Mouse (Mus musculus) stomach, embryonic 14.5 days (tissue): ENCODE data around the gene Cdc34b. TPM values are rescaled to one million over a fixed set of nuclear protein-coding genes. Genes with fewer than 3 reads are reported as not detected.

Experiments
- ATAC-seq: fragments of 200-750 bp; cut with Nextera tagmentation; 2 replicates; pipeline ENCODE4 v1.8.0; 2017; ENCODE audit warnings: low read depth, moderate TSS enrichment; ENCODE audit not compliant: insufficient number of reproducible peaks, insufficient read depth, low FRiP score
- H3K27ac ChIP-seq: fragments of 300-500 bp; sonication (generic); 2 replicates; pipeline ENCODE4 v1.5.1; 2014; ENCODE audit warnings: mild to moderate bottlenecking, low read length, moderate library complexity, mixed read lengths
- H3K27me3 ChIP-seq: fragments of 300-500 bp; sonication (generic); 2 replicates; pipeline ENCODE4 v1.6.1; 2014; ENCODE audit warnings: low read length, control low read depth, mixed read lengths; ENCODE audit not compliant: control insufficient read depth, insufficient read depth
- H3K36me3 ChIP-seq: fragments of 300-500 bp; sonication (generic); 2 replicates; pipeline ENCODE4 v1.6.1; 2014; ENCODE audit warnings: mild to moderate bottlenecking, control low read depth, low read length, moderate library complexity, mixed read lengths; ENCODE audit not compliant: control insufficient read depth, insufficient read depth
- H3K4me1 ChIP-seq: fragments of 300-500 bp; sonication (generic); 2 replicates; pipeline ENCODE4 v1.6.1; 2014; ENCODE audit warnings: low read length, control low read depth, mixed read lengths; ENCODE audit not compliant: control insufficient read depth, insufficient read depth
- H3K4me2 ChIP-seq: fragments of 300-500 bp; sonication (generic); replicated peaks from 2 replicates; pipeline ENCODE4 v1.6.1; 2014; ENCODE audit warnings: low read depth, low read length, control low read depth
- H3K4me3 ChIP-seq: fragments of 300-500 bp; sonication (generic); 2 replicates; pipeline ENCODE4 v1.5.1; 2014; ENCODE audit warnings: low read depth, low read length, control low read depth
- H3K9ac ChIP-seq: fragments of 300-500 bp; sonication (generic); replicated peaks from 2 replicates; pipeline ENCODE4 v1.6.1; 2014; ENCODE audit warnings: low read depth, mild to moderate bottlenecking, control low read depth, low read length, moderate library complexity, mixed read lengths
- H3K9me3 ChIP-seq: fragments of 300-500 bp; sonication (generic); 2 replicates; pipeline ENCODE4 v1.6.1; 2016; ENCODE audit warnings: low read depth, low read length, control low read depth; ENCODE audit not compliant: control insufficient read depth
- WGBS: fragments of 180-500 bp; shearing (Covaris S2); extraction: QIAGEN DNeasy Blood & Tissue Kit; methylation state at CpG from one replicate; pipeline ENCODE4 v1.1.7; 2014; 5-methylcytosine and 5-hydroxymethylcytosine counted together
- polyA plus RNA-seq: library from polyadenylated mRNA; unstranded; fragments of >200 nt; fragmentation: Nextera tagmentation; extraction: Ambion mirVana; gene quantifications from 2 replicates; pipeline ENCODE4 v1.2.1, GENCODE M21; 2014

The Cdc34b gene
- polyA plus RNA-seq, 1 experiment from 2014 or later: not detected

DNA sequence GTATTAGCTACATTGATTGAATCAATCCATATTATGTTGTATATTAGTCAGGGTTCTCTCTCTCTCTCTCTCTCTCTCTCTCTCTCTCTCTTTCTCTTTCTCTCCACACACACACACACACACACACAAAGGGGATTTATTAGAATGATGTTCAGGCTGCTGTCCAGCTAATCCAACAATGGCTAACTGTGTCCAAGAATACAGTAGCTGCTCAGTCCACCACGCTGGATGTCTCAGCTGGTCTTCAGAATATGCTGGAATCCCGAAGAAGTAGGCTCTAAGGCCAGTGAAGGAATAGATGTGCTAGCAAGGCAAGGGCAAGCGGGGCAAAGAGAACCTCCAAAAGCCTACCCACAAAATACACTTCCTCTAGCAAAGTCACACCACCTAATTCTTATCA is 14.3 kb upstream of the Cdc34b start:
- H3K36me3 ChIP-seq: no peaks in the 10 kb centered on the region
- no peaks in the 10 kb centered on the region for H3K27me3 ChIP-seq
- no peaks in the 10 kb centered on the region for H3K4me1 ChIP-seq
- no peak overlapping the region for H3K27ac ChIP-seq
- H3K9me3 ChIP-seq: no peaks in the 10 kb centered on the region
- H3K4me2 ChIP-seq: no peak overlapping the region
- no peak for ATAC-seq
- H3K4me3 ChIP-seq: no peak overlapping the region
- 90% methylated on average over 3 of the region's 3 CpGs for WGBS
- H3K9ac ChIP-seq: no peak overlapping the region

DNA sequence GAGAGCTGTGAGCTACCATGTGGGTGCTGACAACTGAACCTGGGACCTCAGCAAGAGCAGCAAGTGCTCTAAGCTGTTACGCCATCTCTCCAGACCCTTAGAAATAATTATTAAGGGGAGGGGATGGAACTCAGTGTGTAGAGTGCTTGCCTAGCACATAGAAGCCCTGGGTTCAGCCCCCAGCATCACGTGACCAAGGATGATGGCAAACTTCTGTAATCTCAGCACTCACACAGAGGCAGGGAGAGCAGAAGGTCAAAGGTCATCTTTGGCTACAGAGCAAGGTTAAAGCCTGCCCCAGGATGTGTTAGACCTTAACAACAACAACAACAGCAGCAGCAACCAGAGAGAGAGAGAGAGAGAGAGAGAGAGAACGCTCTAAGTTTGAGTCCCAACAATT is 13.0 kb upstream of the Cdc34b start:
- no peak overlapping the region for H3K4me3 ChIP-seq
- 80% methylated on average over 3 of the region's 3 CpGs for WGBS

DNA sequence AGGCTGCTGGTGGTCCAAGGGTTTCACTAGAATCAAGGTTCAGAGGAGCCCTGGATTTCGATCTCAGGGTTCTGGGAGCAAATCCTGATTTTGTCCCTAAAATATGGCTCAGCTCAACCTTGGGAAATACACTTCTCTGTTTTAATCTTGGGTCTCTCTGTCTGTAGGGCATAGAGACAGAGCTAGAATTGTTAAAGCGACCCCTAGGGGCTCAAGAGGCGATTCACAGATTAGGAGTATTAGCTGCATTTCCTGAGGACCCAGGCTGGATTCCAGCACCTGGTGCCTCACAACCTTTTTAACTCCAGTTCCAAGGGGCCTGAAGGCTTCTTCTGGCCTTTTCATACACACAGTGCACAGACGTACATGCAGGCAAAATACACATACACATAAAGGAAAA is 12.0 kb upstream of the Cdc34b start:
- 35% methylated on average over 4 of the region's 4 CpGs for WGBS

More for the DNA sequence above, 13.0 kb upstream of the Cdc34b start:
- Histone ChIP-seq H3K27me3 (no peaks in the 10 kb centered on the region), H3K27ac (no peak overlapping the region), H3K9me3 (no peaks in the 10 kb centered on the region), H3K4me2 (no peak overlapping the region), H3K36me3 (no peaks in the 10 kb centered on the region), H3K4me1 (no peaks in the 10 kb centered on the region), H3K9ac (no peak overlapping the region)
- no peak for ATAC-seq

DNA sequence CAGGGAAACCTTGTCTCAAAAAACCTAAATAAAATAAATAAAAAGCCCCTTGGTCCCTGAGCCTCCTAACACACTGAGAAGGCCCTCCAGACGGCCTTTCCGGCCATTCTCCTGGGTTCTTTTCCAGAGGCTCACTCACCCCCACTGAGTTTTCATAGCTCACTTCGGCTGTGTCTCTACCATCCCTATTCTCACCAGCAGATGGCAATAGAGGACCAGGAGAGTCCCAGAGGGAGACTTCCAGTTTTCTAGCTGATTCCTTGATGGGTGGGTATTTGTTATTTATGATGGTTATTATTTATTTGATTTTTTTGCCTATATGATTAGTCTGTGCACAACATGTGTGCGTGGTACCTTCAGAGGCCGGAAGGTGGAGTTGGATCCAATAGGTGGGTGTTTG is 11.3 kb upstream of the Cdc34b start:
- H3K27me3 ChIP-seq: no peaks in the 10 kb centered on the region
- H3K27ac ChIP-seq: no peak overlapping the region
- no peaks in the 10 kb centered on the region for H3K9me3 ChIP-seq
- H3K9ac ChIP-seq: no peak overlapping the region
- H3K4me2 ChIP-seq: no peak overlapping the region
- no peak overlapping the region for H3K4me3 ChIP-seq
- H3K36me3 ChIP-seq: no peaks in the 10 kb centered on the region
- no peaks in the 10 kb centered on the region for H3K4me1 ChIP-seq
- no peak; the same call in 1 of the 2 replicates for ATAC-seq
- 28% methylated on average over 5 of the region's 5 CpGs for WGBS

More for the DNA sequence above, 12.0 kb upstream of the Cdc34b start:
- Histone ChIP-seq H3K4me1 (no peaks in the 10 kb centered on the region), H3K4me2 (no peak overlapping the region), H3K9ac (no peak overlapping the region), H3K9me3 (no peaks in the 10 kb centered on the region), H3K4me3 (no peak overlapping the region), H3K36me3 (no peaks in the 10 kb centered on the region), H3K27ac (no peak overlapping the region), H3K27me3 (no peaks in the 10 kb centered on the region)
- no peak for ATAC-seq

DNA sequence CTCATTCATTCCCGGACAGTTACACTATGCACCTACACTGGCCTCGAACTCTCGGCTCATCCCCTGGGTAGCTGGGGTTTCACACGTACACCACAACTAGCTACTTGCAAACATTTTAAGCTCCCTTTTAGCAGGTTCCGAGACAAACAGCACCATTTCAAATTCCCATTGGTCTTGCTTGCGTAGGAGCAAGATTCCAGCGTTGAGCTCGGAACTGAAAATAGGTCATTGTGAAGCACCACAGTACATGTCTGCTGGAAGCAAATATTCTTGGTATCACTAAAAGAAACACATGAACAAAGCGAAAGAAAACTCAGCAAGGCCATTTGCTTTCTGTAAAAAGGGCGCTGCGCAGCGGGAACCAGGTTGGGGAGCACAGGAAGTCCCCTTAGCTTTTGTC is 10.4 kb upstream of the Cdc34b start:
- Histone ChIP-seq H3K4me2 (no peak overlapping the region), H3K4me3 (no peak overlapping the region), H3K36me3 (no peaks in the 10 kb centered on the region), H3K9ac (no peak overlapping the region), H3K9me3 (no peaks in the 10 kb centered on the region), H3K4me1 (no peaks in the 10 kb centered on the region), H3K27ac (no peak overlapping the region), H3K27me3 (no peaks in the 10 kb centered on the region)
- no peak for ATAC-seq
- 84% methylated on average over 12 of the region's 12 CpGs for WGBS

DNA sequence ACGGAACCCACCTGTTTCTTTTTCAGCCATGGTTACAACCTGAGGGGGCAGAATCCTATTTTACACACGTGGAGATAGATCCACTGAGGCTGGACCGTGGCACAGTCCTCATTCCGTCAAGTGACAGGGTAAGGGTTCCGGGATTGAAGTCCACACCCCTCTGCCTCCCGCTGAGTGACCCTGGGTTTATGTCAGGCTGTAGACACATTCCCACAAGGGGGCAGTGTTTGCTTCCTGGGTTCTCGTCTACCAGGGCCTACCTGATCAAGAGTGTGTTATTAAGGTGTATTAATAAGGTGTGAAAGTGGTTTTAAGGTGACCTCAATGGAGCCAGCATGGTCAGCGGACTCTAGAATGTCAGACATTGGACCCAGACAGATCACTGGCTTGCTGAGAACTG is 8.8 kb upstream of the Cdc34b start:
- Histone ChIP-seq H3K27me3 (no peaks in the 10 kb centered on the region), H3K27ac (no peak overlapping the region), H3K9me3 (no peaks in the 10 kb centered on the region), H3K36me3 (no peaks in the 10 kb centered on the region), H3K4me3 (no peak overlapping the region), H3K4me1 (no peaks in the 10 kb centered on the region), H3K9ac (no peak overlapping the region), H3K4me2 (no peak overlapping the region)
- no peak for ATAC-seq
- 37% methylated on average over 8 of the region's 8 CpGs for WGBS

DNA sequence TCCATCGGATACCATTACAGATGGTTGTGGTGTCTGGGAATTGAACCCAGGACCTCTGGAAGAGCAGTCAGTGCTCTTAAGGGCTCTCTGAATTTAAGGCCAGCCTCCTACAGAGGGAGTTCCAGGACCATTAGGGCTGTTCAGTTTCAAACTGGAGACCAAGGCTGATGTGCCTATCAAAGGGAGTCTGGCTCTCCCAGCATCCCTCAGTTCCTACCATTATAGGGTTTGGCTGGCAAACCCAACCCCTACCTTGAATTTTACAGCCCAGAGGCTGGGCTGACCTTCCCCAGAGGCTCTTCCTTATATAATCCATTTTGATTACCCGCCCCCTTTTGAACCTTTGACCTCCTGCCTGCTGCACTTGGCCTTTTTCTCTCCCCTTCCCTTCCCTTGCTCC is 5.8 kb upstream of the Cdc34b start:
- no peaks in the 10 kb centered on the region for H3K27me3 ChIP-seq
- H3K4me1 ChIP-seq: no peaks in the 10 kb centered on the region
- no peak overlapping the region for H3K27ac ChIP-seq
- H3K4me2 ChIP-seq: no peak overlapping the region
- no peaks in the 10 kb centered on the region for H3K36me3 ChIP-seq
- no peaks in the 10 kb centered on the region for H3K9me3 ChIP-seq
- no peak overlapping the region for H3K9ac ChIP-seq
- ATAC-seq: no peak
- H3K4me3 ChIP-seq: no peak overlapping the region
- 63% methylated on average over 2 of the region's 2 CpGs for WGBS

DNA sequence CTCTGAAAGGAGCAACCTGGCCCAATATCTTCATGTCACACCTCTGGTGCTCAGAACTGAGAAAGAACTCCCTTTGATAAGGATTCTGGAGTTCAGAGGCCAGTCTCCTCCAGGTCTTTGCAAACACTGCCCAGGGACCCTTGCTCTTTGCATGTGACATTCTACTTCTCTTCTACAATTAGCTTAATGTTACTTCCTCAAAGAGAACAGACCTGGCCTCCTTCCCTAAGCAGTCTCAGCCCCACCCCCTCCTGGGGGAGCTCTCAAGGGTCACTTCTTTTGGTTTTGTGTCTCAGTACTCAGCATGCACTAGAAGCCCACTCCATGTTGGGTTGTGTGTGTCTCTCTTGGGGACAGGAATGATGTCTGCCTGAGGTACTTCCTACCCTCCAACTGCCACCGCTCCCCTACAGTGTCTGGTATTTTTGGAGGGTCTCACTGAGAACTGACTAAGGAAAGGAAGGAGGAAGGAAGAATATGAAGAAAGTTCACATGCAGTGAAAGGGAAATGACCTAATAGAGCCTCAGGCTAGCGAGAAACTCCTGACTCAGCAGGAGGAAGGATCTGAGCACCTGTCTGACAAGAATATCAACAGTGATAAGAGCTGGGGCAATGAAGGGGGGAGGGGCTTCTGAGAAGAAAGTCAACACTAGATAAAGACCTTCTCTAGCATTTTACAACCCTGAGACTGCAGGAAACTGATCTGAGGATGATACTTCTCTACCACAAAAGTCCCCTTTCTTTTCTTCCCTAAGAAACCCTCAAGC is 11.5 kb downstream of the Cdc34b start:
- Histone ChIP-seq H3K9me3 (no peaks in the 10 kb centered on the region), H3K4me1 (no peaks in the 10 kb centered on the region), H3K36me3 (no peaks in the 10 kb centered on the region), H3K9ac (no peak overlapping the region), H3K27ac (no peak overlapping the region), H3K27me3 (no peaks in the 10 kb centered on the region), H3K4me3 (no peak overlapping the region), H3K4me2 (no peak overlapping the region)
- ATAC-seq: no peak
- 42% methylated on average over 2 of the region's 2 CpGs for WGBS

DNA sequence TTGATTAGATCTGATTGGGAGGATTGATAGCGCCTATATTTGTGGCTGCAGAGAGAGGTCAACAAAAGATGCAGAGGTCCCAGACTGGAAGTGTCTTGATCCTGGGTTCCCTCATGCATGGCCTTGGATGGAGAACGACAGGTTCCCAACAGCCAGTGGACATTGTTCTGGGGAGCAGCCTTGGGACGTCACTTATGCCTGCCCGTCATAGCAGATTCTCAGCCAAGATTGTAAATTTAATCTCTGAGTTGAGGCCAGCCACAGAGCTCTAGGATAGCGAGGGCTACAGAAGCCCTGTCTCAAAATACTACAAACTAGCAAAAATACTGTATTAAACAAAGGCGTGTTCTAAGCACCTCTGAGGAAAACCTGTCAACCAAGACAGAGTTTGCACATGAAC is 18.3 kb downstream of the Cdc34b start:
- Histone ChIP-seq H3K4me3 (no peak overlapping the region), H3K9me3 (no peaks in the 10 kb centered on the region), H3K9ac (no peak overlapping the region), H3K27me3 (no peaks in the 10 kb centered on the region), H3K36me3 (no peaks in the 10 kb centered on the region), H3K27ac (no peak overlapping the region), H3K4me1 (no peaks in the 10 kb centered on the region), H3K4me2 (no peak overlapping the region)
- no peak for ATAC-seq
- 76% methylated on average over 6 of the region's 6 CpGs for WGBS
